Mouse (Mus musculus): ENCODE measurements at regions not wholly inside any gene's neighbourhood (a gene's known extent, or its start where the extent isn't known, plus 50 kb on each side); places are given as distances from the start of the nearest gene placed in this dataset.

DNA sequence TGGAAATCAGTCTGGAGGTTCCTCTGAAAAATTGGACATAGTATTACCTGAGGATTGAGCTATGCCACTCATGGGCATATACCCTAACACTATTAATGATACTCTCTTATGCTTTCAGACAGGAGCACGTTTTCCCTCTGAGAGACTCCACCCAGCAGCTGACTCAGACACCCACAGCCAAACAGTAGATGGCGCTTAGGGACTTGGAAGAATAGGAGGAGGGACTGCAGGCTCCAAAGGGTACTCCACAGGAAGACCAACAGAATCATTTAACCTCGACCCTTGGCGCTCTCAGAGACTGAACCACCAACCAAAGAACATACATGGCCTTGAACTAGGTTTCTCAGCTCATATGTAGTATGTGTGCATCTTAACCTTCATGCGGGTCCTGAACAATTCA lies 216.0 kb upstream of the Fut9 start:
- Histone ChIP-seq H3K36me3 (ENCODE audit: control insufficient read depth, insufficient read depth, low read length) (no peaks in the 10 kb centered on the region), H3K27me3 (replicated peaks; ENCODE audit: control insufficient read depth, insufficient read depth, low read length) (no peaks in the 10 kb centered on the region), H3K9me3 (replicated peaks; ENCODE audit: control insufficient read depth, low read length) (no peaks in the 10 kb centered on the region), H3K9ac (ENCODE audit: low read length) (no peak overlapping the region), H3K4me3 (ENCODE audit: low read depth, low read length) (no peak overlapping the region), H3K4me1 (ENCODE audit: control insufficient read depth, insufficient read depth, low read length) (no peaks in the 10 kb centered on the region), H3K4me2 (ENCODE audit: low read length) (no peak overlapping the region), H3K27ac (ENCODE audit: low read depth, low read length) (no peak overlapping the region)
- WGBS: 50% methylated on average over 5 of the region's 5 CpGs
- DNase-seq (ENCODE audit: low spot score) (no peak), ATAC-seq (no peak)

DNA sequence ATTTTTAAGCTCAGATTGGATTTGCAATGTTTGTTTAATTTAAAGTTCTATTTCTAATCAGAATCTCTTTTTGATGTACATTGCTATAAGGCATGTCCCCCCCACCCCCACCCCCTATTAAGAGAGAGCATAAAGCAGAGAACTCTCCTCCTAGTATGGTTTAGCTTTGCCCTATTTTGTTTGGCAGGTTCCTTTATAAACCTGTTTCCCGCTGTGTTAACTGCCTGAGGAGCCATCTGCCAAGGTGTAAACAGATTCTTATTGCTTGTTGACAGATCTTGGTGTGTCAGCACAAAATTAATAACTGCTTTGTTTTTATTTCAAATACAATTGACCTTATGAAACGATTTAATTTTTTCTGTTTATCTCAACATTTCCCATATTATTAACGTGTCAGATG lies 200.3 kb upstream of the Fut9 start:
- no peaks in the 10 kb centered on the region for H3K36me3 ChIP-seq (ENCODE audit: control insufficient read depth, insufficient read depth, low read length)
- H3K4me1 ChIP-seq (ENCODE audit: control insufficient read depth, insufficient read depth, low read length): no peaks in the 10 kb centered on the region
- ATAC-seq (no peak), DNase-seq (ENCODE audit: low spot score) (peak; percentile 42)
- H3K27me3 ChIP-seq (replicated peaks; ENCODE audit: control insufficient read depth, insufficient read depth, low read length): no peaks in the 10 kb centered on the region
- H3K4me2 ChIP-seq (ENCODE audit: low read length): no peak overlapping the region
- WGBS: 79% methylated on average over 3 of the region's 3 CpGs
- H3K4me3 ChIP-seq (ENCODE audit: low read depth, low read length): no peak overlapping the region
- no peaks in the 10 kb centered on the region for H3K9me3 ChIP-seq (replicated peaks; ENCODE audit: control insufficient read depth, low read length)
- no peak overlapping the region for H3K27ac ChIP-seq (ENCODE audit: low read depth, low read length)
- H3K9ac ChIP-seq (ENCODE audit: low read length): no peak overlapping the region

DNA sequence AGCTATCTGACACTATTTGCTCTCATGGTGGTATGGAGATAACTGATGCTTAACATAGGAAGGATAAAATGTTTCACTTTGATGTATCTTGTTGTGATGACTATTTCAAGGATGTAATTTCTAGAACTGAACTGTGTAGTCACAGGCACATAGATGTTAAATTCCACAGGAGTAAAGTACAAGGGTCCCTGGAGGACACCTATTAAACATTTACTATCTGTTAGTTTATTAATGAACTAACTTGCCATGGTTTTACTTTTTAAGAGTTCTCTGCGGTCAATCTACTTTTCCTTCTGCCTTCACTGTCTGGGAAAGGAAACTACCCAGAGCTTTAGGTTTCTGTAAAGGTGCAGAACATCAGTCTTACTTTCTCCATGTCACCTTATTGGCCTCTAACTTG lies 198.5 kb upstream of the Fut9 start:
- no peaks in the 10 kb centered on the region for H3K27me3 ChIP-seq (replicated peaks; ENCODE audit: control insufficient read depth, insufficient read depth, low read length)
- no peaks in the 10 kb centered on the region for H3K4me1 ChIP-seq (ENCODE audit: control insufficient read depth, insufficient read depth, low read length)
- no peaks in the 10 kb centered on the region for H3K36me3 ChIP-seq (ENCODE audit: control insufficient read depth, insufficient read depth, low read length)
- DNase-seq (ENCODE audit: low spot score) (no peak), ATAC-seq (no peak)
- no peaks in the 10 kb centered on the region for H3K9me3 ChIP-seq (replicated peaks; ENCODE audit: control insufficient read depth, low read length)
- WGBS: 100% methylated on average over 1 of the region's 1 CpGs
- no peak overlapping the region for H3K4me2 ChIP-seq (ENCODE audit: low read length)
- H3K4me3 ChIP-seq (ENCODE audit: low read depth, low read length): no peak overlapping the region
- H3K9ac ChIP-seq (ENCODE audit: low read length): no peak overlapping the region
- no peak overlapping the region for H3K27ac ChIP-seq (ENCODE audit: low read depth, low read length)

DNA sequence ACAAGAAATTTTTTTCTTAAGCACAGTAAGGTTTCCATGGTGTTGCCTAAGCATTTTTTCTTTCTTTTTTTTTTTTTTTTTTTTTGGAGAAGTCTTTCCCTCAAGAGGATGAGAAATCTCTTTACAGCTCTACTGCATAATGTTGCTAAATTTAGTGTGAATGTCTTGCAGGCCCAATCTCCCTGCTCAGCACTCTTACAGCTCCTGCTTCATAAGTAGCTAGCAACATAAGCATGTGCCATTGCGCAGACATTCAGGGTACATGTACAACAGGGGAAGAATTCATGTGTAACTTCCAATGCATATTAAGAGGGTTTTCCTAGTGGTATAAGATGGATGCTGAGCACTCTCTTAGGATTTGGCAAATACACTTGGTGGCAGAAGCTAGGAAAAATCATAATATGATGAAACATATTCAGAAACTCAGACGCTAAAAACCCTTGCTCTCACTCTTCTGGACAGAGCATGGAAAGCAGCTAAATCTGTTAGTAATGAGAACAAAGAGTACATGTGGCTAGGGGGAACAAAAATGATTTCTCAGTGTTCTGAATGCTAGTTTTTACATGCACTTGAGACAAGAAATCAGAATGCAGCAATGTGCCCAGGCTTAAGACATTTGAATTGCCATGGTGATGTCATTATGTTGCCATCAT lies 155.8 kb upstream of the Fut9 start:
- Histone ChIP-seq H3K27ac (ENCODE audit: low read depth, low read length) (no peak overlapping the region), H3K36me3 (ENCODE audit: control insufficient read depth, insufficient read depth, low read length) (no peaks in the 10 kb centered on the region), H3K9ac (ENCODE audit: low read length) (no peak overlapping the region), H3K9me3 (replicated peaks; ENCODE audit: control insufficient read depth, low read length) (no peaks in the 10 kb centered on the region), H3K27me3 (replicated peaks; ENCODE audit: control insufficient read depth, insufficient read depth, low read length) (no peaks in the 10 kb centered on the region), H3K4me1 (ENCODE audit: control insufficient read depth, insufficient read depth, low read length) (no peaks in the 10 kb centered on the region), H3K4me2 (ENCODE audit: low read length) (no peak overlapping the region), H3K4me3 (ENCODE audit: low read depth, low read length) (no peak overlapping the region)
- ATAC-seq (no peak), DNase-seq (ENCODE audit: low spot score) (no peak)
- WGBS: 95% methylated on average over 2 of the region's 2 CpGs

DNA sequence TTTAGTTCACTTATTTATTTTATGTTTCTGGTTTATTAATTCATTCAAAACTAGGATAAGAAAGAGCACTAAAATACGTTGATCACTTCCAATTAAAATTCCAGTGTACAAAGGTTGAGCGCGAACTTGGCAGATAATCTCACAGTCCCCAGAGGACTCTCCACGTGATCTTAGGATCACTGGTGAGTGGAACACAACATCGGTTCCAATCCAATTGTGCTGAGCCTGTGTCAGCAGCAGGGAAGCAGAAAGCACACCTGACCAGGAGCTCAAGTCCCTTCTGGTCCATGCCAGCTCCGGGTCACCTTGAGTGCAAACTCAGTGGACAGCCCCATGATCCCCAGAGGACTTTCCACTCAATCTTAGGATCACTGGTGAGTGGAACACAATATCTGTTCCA lies 132.5 kb upstream of the Fut9 start:
- WGBS: 81% methylated on average over 6 of the region's 6 CpGs
- Histone ChIP-seq H3K9ac (ENCODE audit: low read length) (no peak overlapping the region), H3K4me1 (ENCODE audit: control insufficient read depth, insufficient read depth, low read length) (no peaks in the 10 kb centered on the region), H3K27ac (ENCODE audit: low read depth, low read length) (no peak overlapping the region), H3K4me2 (ENCODE audit: low read length) (no peak overlapping the region), H3K9me3 (replicated peaks; ENCODE audit: control insufficient read depth, low read length) (no peaks in the 10 kb centered on the region), H3K27me3 (replicated peaks; ENCODE audit: control insufficient read depth, insufficient read depth, low read length) (no peaks in the 10 kb centered on the region), H3K4me3 (ENCODE audit: low read depth, low read length) (no peak overlapping the region), H3K36me3 (ENCODE audit: control insufficient read depth, insufficient read depth, low read length) (no peaks in the 10 kb centered on the region)
- no peak for DNase-seq (ENCODE audit: low spot score)
- no peak for ATAC-seq

DNA sequence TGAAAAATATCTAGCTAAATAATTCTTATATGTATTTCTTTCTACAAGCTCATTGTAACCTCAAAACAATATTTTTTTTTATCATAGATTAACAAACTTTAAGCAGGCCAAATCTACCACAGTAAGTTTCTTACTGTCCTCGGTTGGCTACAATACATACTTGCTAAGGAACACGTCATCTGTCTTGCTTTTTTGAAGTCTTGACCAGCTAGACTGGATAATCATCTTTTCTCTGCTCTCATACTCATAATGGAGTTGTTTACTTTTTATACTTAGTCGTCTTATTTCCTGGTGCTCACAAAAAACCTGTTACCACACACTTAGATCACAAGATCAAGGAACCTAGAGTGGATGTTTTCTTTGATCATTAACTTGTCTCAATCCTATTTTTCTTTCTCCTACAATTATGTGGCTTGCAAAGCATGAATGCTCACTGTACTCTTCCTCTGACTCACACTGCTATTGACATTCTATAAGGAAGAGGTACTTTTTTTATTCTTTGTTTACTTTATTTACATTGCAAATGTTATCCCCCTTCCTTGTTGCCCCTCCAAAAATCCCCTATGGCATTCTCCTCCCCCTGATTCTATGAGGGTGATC lies 95.4 kb upstream of the Fut9 start:
- Histone ChIP-seq H3K27ac (ENCODE audit: low read depth, low read length) (no peak overlapping the region), H3K27me3 (replicated peaks; ENCODE audit: control insufficient read depth, insufficient read depth, low read length) (no peaks in the 10 kb centered on the region), H3K9me3 (replicated peaks; ENCODE audit: control insufficient read depth, low read length) (no peaks in the 10 kb centered on the region), H3K9ac (ENCODE audit: low read length) (no peak overlapping the region), H3K4me2 (ENCODE audit: low read length) (no peak overlapping the region), H3K4me1 (ENCODE audit: control insufficient read depth, insufficient read depth, low read length) (no peaks in the 10 kb centered on the region), H3K4me3 (ENCODE audit: low read depth, low read length) (no peak overlapping the region), H3K36me3 (ENCODE audit: control insufficient read depth, insufficient read depth, low read length) (no peaks in the 10 kb centered on the region)
- no peak for ATAC-seq
- DNase-seq (ENCODE audit: low spot score): no peak
- WGBS: 81% methylated on average over 3 of the region's 3 CpGs

DNA sequence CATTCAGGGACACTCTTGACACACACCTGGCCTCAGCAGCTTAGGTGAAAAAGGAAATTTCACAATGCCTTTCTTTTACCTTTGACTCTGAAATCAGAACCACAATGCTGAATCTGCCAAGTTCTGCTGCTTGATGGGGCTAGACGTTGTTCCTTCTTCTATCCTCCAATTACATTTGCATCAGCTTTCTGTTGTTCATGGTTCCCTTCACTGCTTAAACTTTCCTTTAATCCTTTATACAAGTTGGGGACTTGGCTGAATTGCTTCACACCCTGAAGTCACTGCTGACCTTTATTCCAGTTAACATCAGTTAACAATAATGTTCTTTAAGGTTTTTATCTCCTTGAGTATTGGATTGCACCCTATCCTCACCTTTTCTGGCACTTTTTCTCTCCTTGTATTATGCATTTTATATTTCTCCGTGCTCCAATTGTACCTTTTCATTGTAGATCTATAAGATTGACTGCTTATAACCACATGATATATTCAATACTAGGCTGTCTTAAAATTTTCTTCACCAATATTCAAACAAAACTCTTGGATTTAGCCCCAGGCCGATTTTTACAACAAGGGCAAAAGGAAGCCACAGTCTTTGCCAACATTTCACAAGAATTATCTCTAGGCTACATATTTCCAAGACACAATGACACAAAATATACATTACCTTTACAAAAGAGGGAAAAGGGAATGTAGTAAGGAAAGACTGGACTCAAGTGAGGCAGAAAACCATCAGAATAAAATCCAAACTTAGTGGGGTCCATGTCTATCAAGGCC lies 92.0 kb upstream of the Fut9 start:
- Histone ChIP-seq H3K4me1 (ENCODE audit: control insufficient read depth, insufficient read depth, low read length) (no peaks in the 10 kb centered on the region), H3K4me3 (ENCODE audit: low read depth, low read length) (no peak overlapping the region), H3K27ac (ENCODE audit: low read depth, low read length) (no peak overlapping the region), H3K9ac (ENCODE audit: low read length) (no peak overlapping the region), H3K27me3 (replicated peaks; ENCODE audit: control insufficient read depth, insufficient read depth, low read length) (no peaks in the 10 kb centered on the region), H3K4me2 (ENCODE audit: low read length) (no peak overlapping the region), H3K36me3 (ENCODE audit: control insufficient read depth, insufficient read depth, low read length) (no peaks in the 10 kb centered on the region), H3K9me3 (replicated peaks; ENCODE audit: control insufficient read depth, low read length) (no peaks in the 10 kb centered on the region)
- 74% methylated on average over 3 of the region's 3 CpGs for WGBS
- DNase-seq (ENCODE audit: low spot score) (no peak), ATAC-seq (no peak)

Measured in forebrain, embryonic 14.5 days (tissue).